Mouse (Mus musculus): ENCODE measurements around the gene Unc119. TPM values are rescaled to one million over a fixed set of nuclear protein-coding genes. Genes with fewer than 3 reads are reported as not detected.

Gene Unc119
- total and polyA plus RNA-seq, 2 experiments, result 5.5 to 12.7 TPM

- Histone ChIP-seq H3K27ac (replicated peaks; ENCODE audit: insufficient read depth, low read depth, low read length) (no peak overlapping the region), H3K4me3 (ENCODE audit: insufficient read depth, low read depth, low read length) (no peak overlapping the region), H3K79me2 (ENCODE audit: control insufficient read depth, insufficient read depth, low read length) (no peaks in the 10 kb centered on the region), H3K9ac (ENCODE audit: low read depth, low read length) (no peak overlapping the region), H3K36me3 (ENCODE audit: control insufficient read depth, insufficient read depth, low read length) (no peaks in the 10 kb centered on the region), H3K27me3 (ENCODE audit: control insufficient read depth, insufficient read depth, low read length) (no peaks in the 10 kb centered on the region), H3K4me1 (ENCODE audit: control insufficient read depth, insufficient read depth, low read length) (no peaks in the 10 kb centered on the region)
- peak; percentile 20 for DNase-seq (ENCODE audit: extremely low read depth, low read depth, low spot score)
- 29% methylated on average over 22 of the region's 22 CpGs for WGBS
- TF ChIP-seq POLR2A (IDR thresholded peaks at IDR 0.05; ENCODE audit: extremely low read depth, insufficient read depth, low read length) (no peak), CTCF (IDR thresholded peaks at IDR 0.05; ENCODE audit: low read depth, low read length) (peak; percentile 81)
Measured at GRCm38 (mm10) chr11:78358330-78359007, 15.2 kb downstream of the Unc119 start.

GRCm38 (mm10) chr11:78360125-78360788, 17.0 kb downstream of the Unc119 start:
- 13% methylated on average over 13 of the region's 13 CpGs for WGBS

GRCm38 (mm10) chr11:78360789-78361131, 17.5 kb downstream of the Unc119 start:
- Histone ChIP-seq H3K9ac (ENCODE audit: low read depth, low read length) (no peak overlapping the region), H3K4me3 (ENCODE audit: insufficient read depth, low read depth, low read length) (no peak overlapping the region), H3K79me2 (ENCODE audit: control insufficient read depth, insufficient read depth, low read length) (no peaks in the 10 kb centered on the region), H3K27ac (replicated peaks; ENCODE audit: insufficient read depth, low read depth, low read length) (no peak overlapping the region), H3K4me1 (ENCODE audit: control insufficient read depth, insufficient read depth, low read length) (no peaks in the 10 kb centered on the region), H3K36me3 (ENCODE audit: control insufficient read depth, insufficient read depth, low read length) (no peaks in the 10 kb centered on the region), H3K27me3 (ENCODE audit: control insufficient read depth, insufficient read depth, low read length) (no peaks in the 10 kb centered on the region)
- DNase-seq (ENCODE audit: extremely low read depth, low read depth, low spot score), result no peak
- no peak for TF ChIP-seq POLR2A (IDR thresholded peaks at IDR 0.05; ENCODE audit: extremely low read depth, insufficient read depth, low read length)
- no peak for TF ChIP-seq CTCF (IDR thresholded peaks at IDR 0.05; ENCODE audit: low read depth, low read length)
- 71% methylated on average over 2 of the region's 2 CpGs for WGBS

More at GRCm38 (mm10) chr11:78360125-78360788, 17.0 kb downstream of the Unc119 start:
- DNase-seq (ENCODE audit: extremely low read depth, low read depth, low spot score), result peak; percentile 56
- H3K4me1 ChIP-seq (ENCODE audit: control insufficient read depth, insufficient read depth, low read length), result no peaks in the 10 kb centered on the region
- H3K36me3 ChIP-seq (ENCODE audit: control insufficient read depth, insufficient read depth, low read length), result no peaks in the 10 kb centered on the region
- H3K4me3 ChIP-seq (ENCODE audit: insufficient read depth, low read depth, low read length), result peak overlapping the region; percentile 4; the same call in 1 of the 2 replicates
- TF ChIP-seq CTCF (IDR thresholded peaks at IDR 0.05; ENCODE audit: low read depth, low read length), result peak; percentile 86
- no peak for TF ChIP-seq POLR2A (IDR thresholded peaks at IDR 0.05; ENCODE audit: extremely low read depth, insufficient read depth, low read length)
- H3K79me2 ChIP-seq (ENCODE audit: control insufficient read depth, insufficient read depth, low read length), result no peaks in the 10 kb centered on the region
- no peak overlapping the region for H3K27ac ChIP-seq (replicated peaks; ENCODE audit: insufficient read depth, low read depth, low read length)
- H3K9ac ChIP-seq (ENCODE audit: low read depth, low read length), result no peak overlapping the region
- H3K27me3 ChIP-seq (ENCODE audit: control insufficient read depth, insufficient read depth, low read length), result no peaks in the 10 kb centered on the region

GRCm38 (mm10) chr11:78363309-78364007, 20.2 kb downstream of the Unc119 start:
- Histone ChIP-seq H3K4me3 (ENCODE audit: insufficient read depth, low read depth, low read length) (no peak overlapping the region), H3K36me3 (ENCODE audit: control insufficient read depth, insufficient read depth, low read length) (no peaks in the 10 kb centered on the region), H3K27ac (replicated peaks; ENCODE audit: insufficient read depth, low read depth, low read length) (no peak overlapping the region), H3K9ac (ENCODE audit: low read depth, low read length) (no peak overlapping the region), H3K4me1 (ENCODE audit: control insufficient read depth, insufficient read depth, low read length) (no peaks in the 10 kb centered on the region), H3K79me2 (ENCODE audit: control insufficient read depth, insufficient read depth, low read length) (no peaks in the 10 kb centered on the region), H3K27me3 (ENCODE audit: control insufficient read depth, insufficient read depth, low read length) (no peaks in the 10 kb centered on the region)
- 84% methylated on average over 13 of the region's 13 CpGs for WGBS
- TF ChIP-seq POLR2A (IDR thresholded peaks at IDR 0.05; ENCODE audit: extremely low read depth, insufficient read depth, low read length) (no peak), CTCF (IDR thresholded peaks at IDR 0.05; ENCODE audit: low read depth, low read length) (no peak)
- no peak for DNase-seq (ENCODE audit: extremely low read depth, low read depth, low spot score)

- DNase-seq (ENCODE audit: extremely low read depth, low read depth, low spot score), result no peak
- no peak for TF ChIP-seq CTCF (IDR thresholded peaks at IDR 0.05; ENCODE audit: low read depth, low read length)
- TF ChIP-seq POLR2A (IDR thresholded peaks at IDR 0.05; ENCODE audit: extremely low read depth, insufficient read depth, low read length), result no peak
- Histone ChIP-seq H3K27me3 (ENCODE audit: control insufficient read depth, insufficient read depth, low read length) (no peaks in the 10 kb centered on the region), H3K36me3 (ENCODE audit: control insufficient read depth, insufficient read depth, low read length) (no peaks in the 10 kb centered on the region), H3K4me3 (ENCODE audit: insufficient read depth, low read depth, low read length) (no peak overlapping the region), H3K4me1 (ENCODE audit: control insufficient read depth, insufficient read depth, low read length) (no peaks in the 10 kb centered on the region), H3K27ac (replicated peaks; ENCODE audit: insufficient read depth, low read depth, low read length) (no peak overlapping the region), H3K9ac (ENCODE audit: low read depth, low read length) (no peak overlapping the region), H3K79me2 (ENCODE audit: control insufficient read depth, insufficient read depth, low read length) (no peaks in the 10 kb centered on the region)
- 26% methylated on average over 8 of the region's 8 CpGs for WGBS
Measured at GRCm38 (mm10) chr11:78364103-78364502, 20.8 kb downstream of the Unc119 start.

Data from liver, adult 2 months (tissue).